Mouse (Mus musculus): Measurements from ENCODE around the gene Myh14.

Myh14 gene

GRCm38 (mm10) chr7:44572213-44572701 is 98.4 kb downstream of the Myh14 start, which contains the start of gene Napsa:
Gene Napsa (plus strand): TSS chr7:44572380.
- peak; percentile 78 to 84 for DNase-seq

GRCm38 (mm10) chr7:44571811-44572210 is 98.8 kb downstream of the Myh14 start:
- DNase-seq: no peak

GRCm38 (mm10) chr7:44570989-44571388 is 99.7 kb downstream of the Myh14 start:
- no peak for DNase-seq

- DNase-seq: no peak
Measured at GRCm38 (mm10) chr7:44568803-44569202, 101.8 kb downstream of the Myh14 start.

GRCm38 (mm10) chr7:44565414-44565813 is 105.2 kb downstream of the Myh14 start:
- DNase-seq: no peak

- no peak for DNase-seq
Measured at GRCm38 (mm10) chr7:44564486-44564885, 106.2 kb downstream of the Myh14 start.

- DNase-seq: no peak
Measured at GRCm38 (mm10) chr7:44563284-44563683, 107.4 kb downstream of the Myh14 start.

GRCm38 (mm10) chr7:44560435-44561400 is 109.9 kb downstream of the Myh14 start:
- DNase-seq: peak; percentile 71 to 89

- DNase-seq: no peak
Measured at GRCm38 (mm10) chr7:44557629-44558028, 113.0 kb downstream of the Myh14 start.
